Mouse (Mus musculus) adrenal gland, postnatal 25 days (tissue): ENCODE measurements around the gene Ephb4. TPM values are rescaled to one million over a fixed set of nuclear protein-coding genes. Genes with fewer than 3 reads are reported as not detected.

ENCODE experiments used
- DNase-seq: peaks from one replicate; pipeline ENCODE4 v3.0.0; 2021; ENCODE audit warnings: mixed read lengths
- total RNA-seq: library from RNA; stranded (reverse); gene quantifications from 2 replicates; pipeline ENCODE4 v1.2.3, GENCODE M21; 2021

The Ephb4 gene
- total RNA-seq, 1 experiment from 2014 or later, result 70.5 TPM

DNA sequence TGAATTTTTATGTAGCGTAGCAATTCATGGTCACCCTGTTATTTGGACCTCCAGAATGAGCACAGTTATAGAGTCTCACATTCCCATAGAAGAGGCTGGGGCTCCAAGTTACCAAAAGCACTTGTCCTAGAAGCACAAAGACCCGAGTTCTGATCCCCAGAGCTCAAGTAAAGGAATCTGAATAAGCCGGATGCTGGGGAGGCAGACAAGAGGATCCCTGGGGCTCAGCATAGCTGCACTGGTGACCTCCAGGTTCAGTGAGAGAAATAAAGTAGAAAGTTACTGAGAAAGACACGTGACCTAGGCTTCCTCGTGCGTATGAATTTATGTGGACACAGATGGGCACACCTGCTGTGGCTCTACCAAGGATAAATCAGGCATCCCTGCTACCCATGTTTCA lies 14.8 kb upstream of the Ephb4 start:
- DNase-seq, result no peak

DNA sequence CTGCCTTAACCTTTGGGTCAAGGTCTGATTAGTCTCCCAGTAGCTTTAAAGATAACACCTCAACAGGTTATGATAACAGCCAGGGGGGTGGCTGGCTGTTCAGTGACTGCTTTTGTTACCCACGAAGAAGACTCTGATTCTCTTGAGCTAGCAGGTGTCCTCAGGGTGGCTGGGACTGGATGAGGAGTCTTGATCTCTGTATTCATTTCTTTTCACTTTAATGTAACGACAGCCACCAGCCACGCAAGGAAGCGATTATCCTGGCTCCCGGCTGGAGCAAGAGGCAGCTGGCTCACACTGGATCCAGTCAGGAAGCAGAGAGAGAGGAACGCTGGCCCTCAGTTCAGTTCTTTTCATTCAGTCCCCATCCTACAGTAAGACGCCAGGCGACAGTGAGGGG lies 12.7 kb upstream of the Ephb4 start:
- DNase-seq, result no peak

DNA sequence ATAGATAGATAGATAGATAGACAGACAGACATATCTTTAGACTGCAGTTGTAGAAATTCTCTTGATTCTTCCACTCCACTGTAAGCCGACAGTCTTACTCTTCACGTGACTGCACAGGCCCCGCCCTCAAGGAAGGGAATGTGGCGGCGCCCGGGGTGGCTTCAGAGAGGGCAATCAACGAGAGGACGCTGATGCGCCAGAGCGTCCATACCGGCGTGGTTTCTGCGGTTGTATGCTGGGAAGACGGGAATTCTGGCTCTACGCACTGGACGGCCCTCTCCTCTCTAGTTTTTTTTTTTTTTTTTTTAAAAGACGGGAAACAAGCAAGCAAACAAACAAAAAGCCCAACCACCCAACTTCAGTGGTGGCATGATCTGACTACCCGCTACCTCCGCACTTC lies 11.7 kb upstream of the Ephb4 start:
- DNase-seq, result peak; percentile 92

DNA sequence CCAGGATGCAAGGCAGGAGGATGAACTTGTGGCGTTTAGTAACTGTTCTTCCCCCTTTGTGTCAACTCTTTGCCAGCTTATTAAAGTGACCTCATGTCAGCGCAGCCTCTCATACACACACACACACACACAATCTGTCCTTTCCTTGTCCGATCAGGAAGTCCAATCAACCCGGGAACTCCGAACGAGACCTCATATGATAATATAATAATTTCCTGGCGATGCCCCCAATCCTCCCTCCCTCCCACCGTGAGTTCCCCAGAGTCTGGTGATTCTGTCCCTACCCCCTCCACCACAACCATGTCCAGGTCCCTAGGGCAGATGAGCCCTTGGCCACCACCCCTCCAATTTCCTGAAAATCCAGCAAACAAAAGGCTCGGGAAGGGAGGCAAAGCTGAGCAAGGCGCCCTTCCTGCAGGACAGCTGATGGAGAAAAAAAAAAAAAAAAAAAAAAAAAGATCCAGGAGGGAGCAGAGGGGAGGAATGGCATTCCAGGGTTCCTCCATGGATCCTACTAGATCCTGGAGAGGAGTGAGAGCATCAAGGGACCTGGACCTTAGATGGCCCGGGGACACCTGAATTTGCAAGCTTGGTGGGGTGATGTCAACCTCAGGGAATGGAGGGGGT lies 11.1 kb upstream of the Ephb4 start:
- DNase-seq, result no peak

DNA sequence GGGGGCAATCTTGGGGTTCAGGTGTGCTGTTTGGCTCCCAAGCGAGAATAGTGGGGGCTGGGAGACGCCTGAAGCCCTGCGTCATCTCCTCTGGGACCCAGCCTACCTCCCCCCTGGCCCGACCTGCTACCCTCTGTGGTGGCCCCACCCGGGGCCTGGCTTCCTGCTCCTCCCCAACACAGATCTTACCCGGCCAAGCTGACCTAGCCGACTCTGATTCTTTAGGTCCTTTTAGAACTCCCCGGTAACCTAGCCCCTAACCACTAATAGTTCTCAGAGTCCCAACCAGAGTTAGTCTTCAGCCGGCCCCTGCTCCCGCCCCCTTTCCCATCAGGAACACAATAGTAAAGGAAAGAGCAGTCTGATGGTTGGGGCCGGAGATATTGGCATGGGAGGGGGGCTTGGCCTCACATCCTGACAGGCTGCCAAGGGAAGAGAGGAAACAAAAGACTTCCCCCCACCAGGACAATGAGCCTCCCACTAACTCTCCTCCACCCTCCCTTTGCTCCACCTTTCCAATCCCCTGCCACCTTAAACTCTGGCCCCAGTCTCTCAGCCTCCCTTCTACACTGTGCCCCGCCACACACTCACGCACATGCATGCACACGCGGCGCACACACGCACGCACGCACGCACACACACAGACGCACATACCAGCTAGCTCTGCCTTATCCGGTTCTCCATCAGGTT lies 10.5 kb upstream of the Ephb4 start:
- peak; percentile 39 for DNase-seq

DNA sequence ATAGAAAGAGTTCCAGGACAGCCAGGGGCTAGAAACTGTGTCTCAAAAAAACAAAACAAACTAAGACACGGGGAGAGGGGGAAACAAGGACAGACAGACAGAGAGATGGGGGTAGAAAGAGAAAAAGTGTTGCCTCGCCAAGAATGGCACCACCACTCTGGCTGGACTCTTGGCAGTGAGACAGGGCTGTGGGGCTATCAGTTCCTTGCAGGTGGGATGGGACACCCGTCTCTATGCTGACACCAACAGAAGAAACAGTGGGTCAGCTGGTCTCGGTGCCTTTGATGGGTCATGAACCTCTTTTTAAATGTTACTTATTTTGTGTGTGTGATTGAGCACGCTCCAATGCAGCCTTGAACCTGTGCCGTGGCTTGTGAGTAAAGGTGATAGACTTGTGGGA lies 9.7 kb upstream of the Ephb4 start:
- DNase-seq, result no peak

DNA sequence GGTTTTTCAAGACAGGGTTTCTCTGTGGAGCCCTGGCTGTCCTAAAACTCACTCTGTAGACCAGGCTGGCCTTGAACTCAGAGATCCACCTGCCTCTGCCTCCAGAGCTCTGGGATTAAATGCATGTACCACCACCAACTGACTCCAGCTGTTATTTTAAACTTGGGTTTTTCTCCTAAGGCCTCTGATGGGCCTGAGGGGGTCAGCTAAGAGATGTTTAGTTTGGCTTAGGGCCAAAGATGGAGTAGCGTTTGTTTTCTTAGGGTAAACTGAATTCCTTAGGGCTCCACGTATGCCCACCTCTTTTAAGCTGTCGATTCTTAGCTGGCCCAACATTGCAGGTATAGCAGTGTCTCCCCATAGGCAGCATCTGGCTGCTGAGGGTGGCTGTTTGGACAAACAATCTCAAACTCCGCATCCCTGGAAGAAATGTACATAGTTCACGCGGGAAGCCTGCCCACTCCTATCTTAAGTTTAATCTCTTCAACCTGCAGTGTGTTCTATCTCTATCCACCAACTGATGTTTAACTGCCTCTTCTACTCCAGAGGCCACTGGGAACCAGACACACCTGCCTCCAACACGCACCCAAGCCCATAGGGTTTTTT lies 7.4 kb upstream of the Ephb4 start:
- no peak for DNase-seq

DNA sequence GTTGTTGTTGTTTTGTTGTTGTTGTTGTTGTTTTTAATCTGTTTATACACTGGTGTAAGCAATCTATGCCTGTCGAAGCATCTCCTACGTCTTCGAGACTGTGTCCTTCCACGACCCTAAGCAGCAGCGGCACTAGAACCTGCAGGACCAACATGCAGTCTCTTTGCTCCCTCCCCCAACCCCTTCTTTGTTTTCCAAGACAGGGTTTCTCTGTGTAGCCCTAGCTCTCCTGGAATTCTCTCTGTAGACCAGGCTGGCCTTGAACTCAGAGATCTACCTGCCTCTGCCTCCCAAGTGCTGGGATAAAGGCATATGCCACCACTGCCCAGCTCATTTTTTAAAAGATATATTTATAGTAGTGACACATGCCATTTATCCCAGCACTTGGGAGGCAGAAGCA lies 6.5 kb upstream of the Ephb4 start:
- DNase-seq, result no peak

DNA sequence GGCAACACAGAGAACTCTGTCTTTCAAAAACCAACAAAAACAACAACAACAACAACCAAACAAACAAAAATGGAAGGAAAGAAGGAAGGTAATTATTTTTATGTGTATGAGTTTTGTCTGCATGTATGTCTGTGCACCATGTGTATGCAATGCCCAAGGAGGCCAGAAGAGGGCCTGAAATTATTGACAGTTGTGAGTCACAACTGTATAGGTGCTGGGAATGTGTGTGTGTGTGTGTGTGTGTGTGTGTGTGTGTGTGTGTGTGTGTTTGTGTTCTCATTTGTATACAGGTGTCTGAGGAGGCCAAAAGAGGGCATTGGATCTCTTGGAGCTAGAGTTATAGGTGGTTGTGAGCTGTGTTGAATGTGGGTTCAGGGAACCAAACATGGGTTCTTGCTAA lies 6.0 kb upstream of the Ephb4 start:
- no peak for DNase-seq

DNA sequence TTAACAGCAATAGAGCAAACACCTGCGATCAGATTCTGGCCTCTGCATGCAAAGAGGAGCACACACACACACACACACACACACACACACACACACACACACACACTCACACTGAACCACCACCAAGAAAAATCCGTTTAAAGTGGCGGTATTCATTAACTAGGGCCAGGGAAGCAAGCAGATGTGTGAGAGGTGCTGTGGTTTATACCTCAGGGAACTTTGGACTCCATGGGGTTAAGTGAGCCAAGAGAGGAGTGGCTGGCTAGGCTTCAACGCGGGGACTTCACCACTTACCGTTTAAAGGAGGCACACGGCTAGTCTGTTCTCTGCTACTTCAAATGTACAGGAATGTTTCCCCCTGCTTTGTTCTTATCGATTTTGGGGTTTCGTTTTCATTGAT lies 4.1 kb upstream of the Ephb4 start:
- DNase-seq, result no peak

DNA sequence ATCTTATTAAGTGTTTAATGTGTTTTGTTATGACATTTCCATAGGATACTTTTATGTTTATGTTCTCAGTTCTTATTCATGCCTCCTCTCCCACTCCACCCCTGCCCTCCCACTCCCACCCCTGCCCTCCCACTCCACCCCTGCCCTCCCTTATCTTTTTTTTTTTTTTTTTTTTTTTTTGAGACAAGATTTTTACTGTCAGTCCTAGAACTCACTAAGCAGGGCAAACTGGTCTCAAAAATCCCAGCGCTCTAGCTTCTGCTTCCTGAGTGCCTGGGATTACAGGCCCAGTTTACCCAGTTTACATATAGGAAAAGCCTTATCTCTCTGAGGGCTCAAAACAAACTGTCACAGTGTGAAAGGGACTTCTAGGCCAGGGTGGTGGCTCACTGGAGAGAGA lies 3.5 kb upstream of the Ephb4 start:
- no peak for DNase-seq

DNA sequence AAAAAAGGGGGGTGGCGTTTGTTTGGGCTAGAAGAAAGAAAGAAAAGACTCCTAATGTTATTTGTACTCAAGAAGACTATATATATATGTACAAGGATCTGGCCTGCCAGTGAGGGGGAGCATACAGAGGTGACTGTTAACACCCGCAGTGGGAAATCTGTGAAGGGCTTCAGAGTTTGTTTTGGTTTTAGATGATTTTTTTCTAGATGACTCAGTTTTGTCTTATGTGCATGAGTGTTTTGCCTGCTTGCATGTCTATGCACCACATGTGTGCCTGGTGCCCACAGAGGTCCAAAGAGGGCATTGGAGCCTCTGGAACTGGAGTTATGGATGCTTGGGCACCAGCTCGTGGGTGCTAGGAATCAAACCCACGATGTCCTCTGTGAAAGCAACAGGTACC lies 2.9 kb upstream of the Ephb4 start:
- DNase-seq, result no peak

DNA sequence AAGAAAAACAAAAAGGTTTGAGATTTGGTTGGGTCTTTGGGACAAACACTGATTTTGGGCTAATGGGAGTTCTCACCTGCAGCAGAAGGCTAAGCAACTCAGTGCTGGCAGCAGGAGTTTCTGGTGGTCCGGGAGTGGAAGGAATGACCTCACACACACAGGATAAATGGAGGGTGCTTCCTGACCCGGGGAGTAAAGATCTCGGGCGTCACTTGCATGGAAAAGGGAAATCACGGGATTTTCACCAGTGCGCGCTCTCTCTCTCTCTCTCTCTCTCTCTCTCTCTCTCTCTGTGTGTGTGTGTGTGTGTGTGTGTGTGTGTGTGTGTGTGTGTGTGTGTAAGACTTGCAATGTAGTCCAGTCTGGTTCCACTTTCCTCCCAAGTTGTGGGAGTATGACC lies 2.1 kb upstream of the Ephb4 start:
- DNase-seq, result no peak

DNA sequence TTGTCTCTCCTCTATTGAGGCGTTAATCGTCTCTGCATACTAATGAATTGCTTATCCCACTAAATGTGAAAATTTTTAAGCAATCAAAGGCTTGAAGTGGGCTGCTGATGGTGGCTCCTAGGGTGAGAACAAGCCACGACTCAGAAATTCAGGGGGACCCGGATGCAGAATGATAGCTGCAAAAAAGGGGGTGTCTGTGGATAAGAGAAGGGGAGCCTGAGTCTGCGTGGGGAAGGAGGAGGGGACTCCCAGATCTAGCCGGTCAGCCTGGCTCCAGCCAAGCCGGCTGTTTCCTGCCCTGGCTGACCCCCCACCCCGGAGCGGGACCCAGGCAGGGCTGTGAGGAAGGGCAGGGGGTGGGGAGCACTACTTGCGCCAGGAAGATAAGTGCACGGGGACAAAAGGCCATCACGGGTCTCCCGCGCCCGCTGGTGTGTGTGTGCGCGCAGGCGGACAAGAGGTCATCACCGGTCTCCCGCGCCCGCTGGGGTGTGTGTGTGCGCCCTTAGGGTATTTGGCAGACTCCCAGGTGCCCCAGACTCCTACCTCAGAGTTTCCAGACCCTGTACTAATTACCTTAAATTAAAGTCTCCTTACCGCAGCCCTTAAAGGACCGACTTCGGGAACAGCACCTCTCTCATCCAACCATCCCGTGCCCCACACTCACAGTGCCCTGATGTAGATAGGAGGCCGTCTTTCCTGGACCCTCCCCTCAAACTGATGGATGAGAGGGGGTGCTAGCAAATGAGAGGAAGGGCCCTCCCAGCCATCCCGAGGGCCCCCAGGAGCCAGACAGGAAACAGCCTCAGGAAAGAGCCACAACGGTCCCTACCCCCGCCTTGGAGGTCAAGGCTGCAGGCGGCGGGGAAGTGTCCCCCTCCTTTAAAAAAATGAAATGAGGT lies 1.2 kb upstream of the Ephb4 start:
- peak; percentile 72 for DNase-seq

DNA sequence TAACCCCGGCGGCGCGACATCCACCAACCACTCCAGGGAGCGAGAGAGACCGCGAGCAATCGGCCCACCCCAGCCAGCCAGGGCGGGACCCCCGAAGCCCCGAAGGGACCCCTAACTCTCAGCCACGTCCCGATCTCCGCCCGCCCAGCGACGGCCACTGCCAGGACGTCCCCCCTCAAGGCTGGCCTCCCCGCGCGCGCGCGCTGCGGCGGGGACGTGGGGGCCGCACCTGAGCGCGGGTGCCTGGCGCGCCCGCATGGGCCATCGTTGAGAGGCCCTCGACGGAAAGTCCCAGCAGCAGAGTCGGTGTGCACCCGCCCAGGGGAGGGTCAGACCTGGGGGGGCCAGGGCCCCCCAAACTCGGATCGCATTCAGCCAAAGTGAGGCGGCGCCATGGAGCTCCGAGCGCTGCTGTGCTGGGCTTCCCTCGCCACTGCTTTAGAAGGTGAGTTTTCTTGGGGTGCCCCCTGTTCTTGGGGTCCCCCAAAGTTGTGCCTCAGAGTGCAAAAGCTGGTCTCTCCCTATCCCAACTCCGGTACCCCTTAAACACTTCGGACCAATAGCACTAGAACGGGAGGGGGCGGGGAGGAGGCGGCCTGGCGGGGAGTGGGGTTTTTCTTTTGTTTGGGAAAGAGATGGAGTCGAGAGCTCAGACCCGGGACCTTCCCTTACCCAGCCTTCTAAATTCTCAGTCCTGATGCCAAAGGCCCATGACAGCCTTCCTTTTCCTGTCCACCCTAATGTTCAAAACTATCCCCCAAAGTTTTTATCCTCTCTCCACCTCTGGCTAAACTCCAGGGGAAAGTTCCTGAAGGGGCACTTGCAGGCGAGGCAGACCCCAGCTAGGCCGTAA lies 522 bp downstream of the Ephb4 start:
- no peak for DNase-seq

DNA sequence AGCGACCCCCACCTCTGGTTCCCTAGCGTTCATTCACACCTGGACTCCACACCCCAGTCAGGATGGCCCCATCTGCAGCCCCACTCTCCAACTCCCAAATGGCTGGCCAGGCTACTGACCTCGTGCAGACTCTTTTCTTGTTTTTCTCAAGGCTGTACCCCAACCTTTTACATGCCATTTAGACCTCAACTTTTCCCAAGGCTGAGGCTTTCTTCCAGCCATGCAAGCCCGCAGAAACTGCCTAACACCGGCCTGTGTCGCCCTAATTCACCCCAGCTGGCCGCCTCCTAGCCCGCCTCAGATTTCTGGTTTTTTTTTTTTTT lies 1.1 kb downstream of the Ephb4 start:
- no peak for DNase-seq

DNA sequence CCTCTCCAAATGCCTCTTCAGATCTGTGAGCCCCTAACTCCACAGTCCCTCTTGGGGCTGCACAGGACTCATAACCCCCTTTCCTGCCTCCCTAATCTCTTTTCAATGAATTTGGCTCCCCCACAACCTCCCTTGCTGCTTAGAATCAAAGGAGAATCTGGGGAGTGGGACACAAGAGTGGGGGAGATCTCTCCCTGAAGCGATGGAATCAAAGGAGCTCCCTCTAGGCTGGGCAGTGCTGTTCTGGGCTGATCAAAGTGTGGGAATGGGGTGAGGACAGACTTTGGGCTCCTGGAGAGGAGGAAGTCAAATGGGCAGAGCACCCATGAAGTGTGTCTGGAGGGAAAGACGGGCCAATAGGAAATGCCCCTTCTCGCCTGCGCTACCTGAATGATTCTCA lies 1.5 kb downstream of the Ephb4 start:
- DNase-seq, result no peak

DNA sequence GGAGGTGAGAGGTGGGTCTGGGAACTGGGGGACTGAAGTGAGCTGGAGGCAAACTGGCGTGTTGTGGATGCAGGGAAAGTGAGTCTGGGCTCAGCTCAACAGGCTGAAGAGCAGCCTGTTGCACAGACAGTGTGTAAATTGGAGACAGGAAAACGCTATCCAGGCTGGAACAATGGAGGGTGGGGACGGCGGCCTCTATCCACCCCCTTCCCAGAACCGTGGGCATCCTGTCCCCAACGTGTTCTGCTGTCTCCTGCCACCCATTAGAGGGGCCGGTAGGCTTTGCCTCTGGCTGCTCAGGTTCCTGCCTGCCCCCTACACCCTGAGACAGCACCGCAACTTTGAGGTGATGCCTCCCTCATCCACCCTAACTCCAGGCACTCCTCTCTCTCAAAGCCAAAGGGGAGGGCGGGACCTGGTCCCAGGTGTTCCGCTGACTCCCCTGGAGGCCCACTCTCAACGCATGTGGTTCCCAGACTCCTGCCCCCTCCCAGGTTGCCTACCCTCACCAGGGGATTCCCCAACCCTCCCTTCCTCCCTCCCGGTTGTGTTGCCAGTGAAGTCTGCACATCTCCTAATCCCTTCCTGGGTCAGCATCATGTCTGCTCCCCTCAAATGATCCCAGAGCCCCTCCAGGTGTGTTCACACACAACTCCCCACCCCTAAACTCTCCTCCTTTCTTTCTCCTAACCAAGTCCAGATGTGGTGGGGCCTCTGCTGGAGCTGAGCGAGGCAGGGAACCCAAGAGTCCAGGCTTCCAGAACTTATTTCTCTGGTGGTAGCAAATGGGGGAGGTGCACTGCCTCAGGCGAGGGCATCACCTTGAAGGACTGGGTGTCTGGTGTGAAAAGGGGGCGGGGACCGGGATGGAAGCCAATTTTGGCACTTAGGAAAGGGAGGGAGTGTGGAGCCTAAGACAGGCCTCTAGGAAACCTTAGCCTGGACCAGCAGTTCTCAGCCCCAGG lies 2.4 kb downstream of the Ephb4 start:
- DNase-seq, result no peak

DNA sequence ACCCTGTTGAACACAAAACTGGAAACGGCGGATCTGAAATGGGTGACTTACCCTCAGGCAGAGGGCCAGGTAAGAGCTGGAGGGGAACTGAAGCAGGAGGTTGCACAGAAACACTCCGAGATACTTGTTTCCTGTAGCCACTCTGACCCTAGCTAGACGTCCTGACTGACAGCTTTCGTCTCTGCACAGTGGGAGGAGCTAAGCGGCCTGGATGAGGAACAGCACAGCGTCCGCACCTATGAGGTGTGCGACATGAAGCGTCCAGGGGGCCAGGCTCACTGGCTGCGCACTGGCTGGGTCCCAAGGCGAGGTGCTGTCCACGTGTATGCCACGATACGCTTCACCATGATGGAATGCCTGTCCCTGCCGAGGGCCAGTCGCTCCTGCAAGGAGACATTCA lies 4.2 kb downstream of the Ephb4 start:
- DNase-seq, result no peak

DNA sequence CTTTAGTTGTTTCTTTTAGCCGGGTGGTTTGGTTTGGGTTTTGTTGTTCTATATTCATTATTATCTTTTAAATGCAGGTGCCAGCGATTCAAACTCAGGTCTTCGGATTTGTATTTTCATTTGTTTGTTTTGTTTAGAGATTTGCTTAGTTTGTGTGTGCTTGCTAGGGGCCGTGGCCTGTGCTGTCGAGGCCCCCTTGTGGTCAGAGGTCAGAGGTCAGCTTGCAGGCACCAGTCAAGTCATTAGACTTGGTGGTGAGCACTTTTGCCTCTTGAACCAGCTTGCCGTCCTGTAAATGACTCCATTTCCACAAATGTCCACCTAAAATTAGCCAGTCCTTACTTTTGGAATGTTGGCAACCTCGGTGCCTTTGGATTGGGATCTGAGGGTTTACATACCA lies 8.5 kb downstream of the Ephb4 start:
- DNase-seq, result no peak

DNA sequence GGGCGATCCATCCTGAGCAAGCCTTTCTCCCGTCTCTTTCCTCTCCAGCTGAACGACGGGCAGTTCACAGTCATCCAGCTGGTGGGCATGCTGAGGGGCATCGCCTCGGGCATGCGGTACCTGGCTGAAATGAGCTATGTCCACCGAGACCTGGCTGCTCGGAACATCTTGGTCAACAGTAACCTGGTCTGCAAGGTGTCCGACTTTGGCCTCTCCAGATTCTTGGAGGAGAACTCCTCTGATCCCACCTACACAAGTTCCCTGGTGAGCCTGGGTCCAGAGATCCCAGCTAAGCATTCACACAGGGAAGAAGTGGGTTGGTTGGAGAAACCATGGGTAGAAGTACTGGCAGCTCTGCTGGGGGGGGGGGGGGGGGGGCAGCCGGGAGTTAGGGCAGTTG lies 19.8 kb downstream of the Ephb4 start:
- DNase-seq, result no peak
